Mouse (Mus musculus) liver, embryonic 15.5 days (tissue): ENCODE data around the gene Foxo1. TPM values are rescaled to one million over a fixed set of nuclear protein-coding genes. Genes with fewer than 3 reads are reported as not detected.

Source experiments
- ATAC-seq: fragments of 200-750 bp; cut with Nextera tagmentation; 2 replicates; pipeline ENCODE4 v1.8.0; 2017; ENCODE audit warnings: moderate number of reproducible peaks, mild to moderate bottlenecking, moderate library complexity; ENCODE audit not compliant: insufficient read depth
- H3K27ac ChIP-seq: fragments of 300-500 bp; sonication (generic); replicated peaks from 2 replicates; pipeline ENCODE4 v1.5.1; 2015; ENCODE audit warnings: mild to moderate bottlenecking, inconsistent platforms
- H3K27me3 ChIP-seq: fragments of 300-500 bp; sonication (generic); 2 replicates; pipeline ENCODE4 v1.6.1; 2015; ENCODE audit warnings: mild to moderate bottlenecking, inconsistent platforms
- H3K36me3 ChIP-seq: fragments of 300-500 bp; sonication (generic); replicated peaks from 2 replicates; pipeline ENCODE4 v1.6.1; 2015; ENCODE audit warnings: moderate library complexity, mild to moderate bottlenecking, inconsistent platforms
- H3K4me1 ChIP-seq: fragments of 300-500 bp; sonication (generic); replicated peaks from 2 replicates; pipeline ENCODE4 v1.6.1; 2015; ENCODE audit warnings: inconsistent platforms
- H3K4me2 ChIP-seq: fragments of 300-500 bp; sonication (generic); 2 replicates; pipeline ENCODE4 v1.6.1; 2015; ENCODE audit warnings: moderate library complexity, mild to moderate bottlenecking, inconsistent platforms
- H3K4me3 ChIP-seq: fragments of 300-500 bp; sonication (generic); replicated peaks from 2 replicates; pipeline ENCODE4 v1.5.1; 2015; ENCODE audit warnings: mild to moderate bottlenecking, inconsistent platforms
- H3K9ac ChIP-seq: fragments of 300-500 bp; sonication (generic); 2 replicates; pipeline ENCODE4 v1.6.1; 2015; ENCODE audit warnings: moderate library complexity, mild to moderate bottlenecking, inconsistent platforms
- H3K9me3 ChIP-seq: fragments of 300-500 bp; sonication (generic); replicated peaks from 2 replicates; pipeline ENCODE4 v1.6.1; 2016; ENCODE audit warnings: inconsistent platforms
- WGBS: fragments of 180-500 bp; shearing (Covaris S2); methylation state at CpG from one replicate; pipeline ENCODE4 v1.1.7; 2015; ENCODE audit warnings: mixed read lengths; ENCODE audit not compliant: insufficient replicate concordance; 5-methylcytosine and 5-hydroxymethylcytosine counted together
- polyA plus RNA-seq: library from polyadenylated mRNA; unstranded; fragments of >200 nt; fragmentation: Nextera tagmentation; extraction: Ambion mirVana; gene quantifications from 2 replicates; pipeline ENCODE4 v1.2.1, GENCODE M21; 2015

Foxo1 gene
- polyA plus RNA-seq, 1 experiment from 2014 or later: 1.7 TPM

DNA sequence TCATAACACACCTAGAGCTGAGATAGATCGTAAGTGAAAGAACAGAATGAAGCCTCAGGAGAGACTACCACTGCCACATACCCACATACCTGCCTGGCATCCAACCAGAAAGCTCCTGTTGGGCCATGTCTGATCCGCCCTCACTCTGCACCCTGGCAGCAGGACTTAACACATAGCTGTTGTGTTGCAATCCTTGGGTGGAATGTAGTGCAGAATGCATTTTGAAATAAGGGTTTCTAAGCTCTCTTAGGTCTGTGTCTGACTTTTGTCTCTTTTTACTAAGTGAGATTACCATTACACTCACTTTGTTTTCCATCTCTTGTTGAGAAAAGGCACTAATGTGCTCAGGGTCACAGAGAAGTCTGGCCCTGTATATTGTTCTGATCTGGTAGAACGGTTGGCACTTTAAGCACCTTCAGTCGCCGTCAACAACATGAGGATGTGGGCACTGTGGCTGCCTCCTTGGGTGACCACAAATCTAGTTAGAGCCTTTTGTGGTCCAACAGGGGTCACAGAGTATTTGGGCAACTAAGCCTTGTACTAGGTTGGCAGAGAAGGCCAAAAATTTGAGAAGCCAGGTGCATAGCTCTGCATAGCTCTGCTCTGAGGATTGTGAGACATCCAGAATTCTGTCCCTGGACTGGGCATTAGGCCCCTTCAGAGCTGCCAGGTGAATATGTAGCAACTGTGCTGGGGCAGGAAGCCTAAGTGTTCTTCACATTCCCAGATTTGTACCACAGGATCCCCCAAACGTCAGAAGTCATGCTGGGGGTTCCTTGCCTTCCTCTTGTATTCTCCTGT lies 75.3 kb downstream of the Foxo1 start:
- peaks cover 23% of the 10 kb centered on the region for H3K4me1 ChIP-seq
- no peak overlapping the region for H3K4me3 ChIP-seq
- WGBS: 50% methylated on average over 6 of the region's 6 CpGs
- no peak overlapping the region for H3K4me2 ChIP-seq
- no peaks in the 10 kb centered on the region for H3K27me3 ChIP-seq
- H3K27ac ChIP-seq: no peak overlapping the region
- H3K9ac ChIP-seq: no peak overlapping the region
- H3K9me3 ChIP-seq: no peaks in the 10 kb centered on the region
- no peak for ATAC-seq
- peaks cover 13% of the 10 kb centered on the region; the same call in 1 of the 2 replicates for H3K36me3 ChIP-seq

DNA sequence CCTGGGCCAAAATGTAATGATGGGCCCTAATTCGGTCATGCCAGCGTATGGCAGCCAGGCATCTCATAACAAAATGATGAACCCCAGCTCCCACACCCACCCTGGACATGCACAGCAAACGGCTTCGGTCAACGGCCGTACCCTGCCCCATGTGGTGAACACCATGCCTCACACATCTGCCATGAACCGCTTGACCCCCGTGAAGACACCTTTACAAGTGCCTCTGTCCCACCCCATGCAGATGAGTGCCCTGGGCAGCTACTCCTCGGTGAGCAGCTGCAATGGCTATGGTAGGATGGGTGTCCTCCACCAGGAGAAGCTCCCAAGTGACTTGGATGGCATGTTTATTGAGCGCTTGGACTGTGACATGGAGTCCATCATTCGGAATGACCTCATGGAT lies 77.7 kb downstream of the Foxo1 start:
- no peak for ATAC-seq
- H3K4me2 ChIP-seq: no peak overlapping the region
- H3K36me3 ChIP-seq: peaks cover 13% of the 10 kb centered on the region; the same call in 1 of the 2 replicates
- no peaks in the 10 kb centered on the region for H3K9me3 ChIP-seq
- peaks cover 18% of the 10 kb centered on the region for H3K4me1 ChIP-seq
- H3K27me3 ChIP-seq: no peaks in the 10 kb centered on the region
- WGBS: 84% methylated on average over 11 of the region's 11 CpGs
- no peak overlapping the region for H3K4me3 ChIP-seq
- no peak overlapping the region for H3K27ac ChIP-seq
- no peak overlapping the region for H3K9ac ChIP-seq

DNA sequence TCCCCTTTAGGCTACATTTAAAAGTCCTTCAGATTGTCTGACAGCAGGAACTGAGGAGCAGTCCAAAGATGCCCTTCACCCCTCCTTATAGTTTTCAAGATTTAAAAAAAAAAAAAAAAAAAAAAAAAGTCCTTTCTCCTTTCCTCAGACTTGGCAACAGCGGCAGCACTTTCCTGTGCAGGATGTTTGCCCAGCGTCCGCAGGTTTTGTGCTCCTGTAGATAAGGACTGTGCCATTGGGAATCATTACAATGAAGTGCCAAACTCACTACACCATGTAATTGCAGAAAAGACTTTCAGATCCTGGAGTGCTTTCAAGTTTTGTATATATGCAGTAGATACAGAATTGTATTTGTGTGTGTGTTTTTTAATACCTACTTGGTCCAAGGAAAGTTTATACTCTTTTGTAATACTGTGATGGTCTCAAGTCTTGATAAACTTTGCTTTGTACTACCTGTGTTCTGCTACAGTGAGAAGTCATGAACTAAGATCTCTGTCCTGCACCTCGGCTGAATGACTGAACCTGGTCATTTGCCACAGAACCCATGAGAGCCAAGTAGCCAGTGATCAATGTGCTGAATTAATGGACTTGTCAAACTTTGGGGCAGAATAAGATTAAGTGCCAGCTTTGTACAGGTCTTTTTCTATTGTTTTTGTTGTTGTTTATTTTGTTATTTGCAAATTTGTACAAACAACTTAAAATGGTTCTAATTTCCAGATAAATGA lies 79.0 kb downstream of the Foxo1 start:
- ATAC-seq: no peak
- Histone ChIP-seq H3K4me1 (peaks cover 14% of the 10 kb centered on the region), H3K27ac (no peak overlapping the region), H3K27me3 (no peaks in the 10 kb centered on the region), H3K9ac (no peak overlapping the region), H3K36me3 (peaks cover 13% of the 10 kb centered on the region; the same call in 1 of the 2 replicates), H3K9me3 (no peaks in the 10 kb centered on the region), H3K4me3 (no peak overlapping the region), H3K4me2 (no peak overlapping the region)
- 54% methylated on average over 4 of the region's 4 CpGs for WGBS

DNA sequence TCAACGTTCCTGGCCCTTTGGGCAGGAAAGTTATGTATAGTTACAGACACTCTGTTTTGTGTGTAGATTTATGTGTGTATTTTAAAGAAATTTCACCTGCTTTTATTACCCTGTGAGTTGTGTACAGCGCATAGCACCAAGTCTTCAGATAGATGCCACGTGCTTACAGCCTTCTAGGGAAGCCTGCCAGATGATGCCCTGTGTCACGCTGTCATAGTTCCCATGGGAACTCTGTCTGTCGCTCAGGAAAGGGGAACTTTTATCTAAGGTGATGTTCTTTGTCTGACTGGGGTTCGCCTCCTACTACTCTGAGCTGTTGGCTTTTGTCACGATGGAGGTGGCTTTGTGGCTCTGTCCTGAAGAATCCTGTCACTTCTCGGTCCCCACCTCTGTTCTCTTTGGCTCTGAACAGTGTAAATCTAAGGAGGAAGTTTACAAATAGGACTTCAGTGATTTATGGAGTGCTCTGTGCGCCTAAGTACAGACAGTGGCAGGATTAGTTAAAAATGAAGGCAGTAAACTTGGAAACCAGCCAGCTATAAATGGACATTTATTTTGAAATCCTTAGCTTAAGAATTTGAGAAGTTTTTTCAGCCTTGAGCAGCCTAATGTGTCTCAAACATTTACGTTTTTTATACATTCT lies 80.0 kb downstream of the Foxo1 start:
- Histone ChIP-seq H3K36me3 (peaks cover 13% of the 10 kb centered on the region; the same call in 1 of the 2 replicates), H3K4me2 (no peak overlapping the region), H3K4me3 (no peak overlapping the region), H3K27me3 (no peaks in the 10 kb centered on the region), H3K4me1 (peaks cover 6% of the 10 kb centered on the region; the same call in 1 of the 2 replicates), H3K9ac (no peak overlapping the region), H3K9me3 (no peaks in the 10 kb centered on the region), H3K27ac (no peak overlapping the region)
- 50% methylated on average over 10 of the region's 10 CpGs for WGBS
- no peak for ATAC-seq

DNA sequence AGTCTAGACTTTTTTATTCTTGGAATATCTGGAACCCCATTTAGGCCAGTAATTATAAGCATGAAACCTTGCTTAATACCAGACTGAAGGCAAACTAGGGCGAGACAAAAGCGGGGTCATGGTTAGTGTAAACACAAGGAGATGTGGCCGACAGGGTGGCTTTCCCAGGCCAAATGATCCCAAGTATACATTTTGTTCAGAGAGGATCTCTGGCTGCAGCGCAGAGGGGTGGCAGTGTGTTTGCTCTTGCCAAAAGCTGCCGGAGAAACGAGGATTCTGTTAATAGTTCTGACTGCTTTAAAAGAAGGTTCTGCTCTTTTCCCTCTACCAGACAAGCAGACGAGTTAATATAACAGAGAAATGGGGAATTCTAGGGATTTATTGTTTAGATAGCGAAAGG lies 82.5 kb downstream of the Foxo1 start:
- no peak overlapping the region for H3K4me2 ChIP-seq
- H3K9ac ChIP-seq: no peak overlapping the region
- no peaks in the 10 kb centered on the region for H3K4me1 ChIP-seq
- no peaks in the 10 kb centered on the region for H3K9me3 ChIP-seq
- peaks cover 5% of the 10 kb centered on the region; the same call in 1 of the 2 replicates for H3K36me3 ChIP-seq
- no peak for ATAC-seq
- H3K27ac ChIP-seq: no peak overlapping the region
- H3K27me3 ChIP-seq: no peaks in the 10 kb centered on the region
- no peak overlapping the region for H3K4me3 ChIP-seq
- 69% methylated on average over 8 of the region's 8 CpGs for WGBS

DNA sequence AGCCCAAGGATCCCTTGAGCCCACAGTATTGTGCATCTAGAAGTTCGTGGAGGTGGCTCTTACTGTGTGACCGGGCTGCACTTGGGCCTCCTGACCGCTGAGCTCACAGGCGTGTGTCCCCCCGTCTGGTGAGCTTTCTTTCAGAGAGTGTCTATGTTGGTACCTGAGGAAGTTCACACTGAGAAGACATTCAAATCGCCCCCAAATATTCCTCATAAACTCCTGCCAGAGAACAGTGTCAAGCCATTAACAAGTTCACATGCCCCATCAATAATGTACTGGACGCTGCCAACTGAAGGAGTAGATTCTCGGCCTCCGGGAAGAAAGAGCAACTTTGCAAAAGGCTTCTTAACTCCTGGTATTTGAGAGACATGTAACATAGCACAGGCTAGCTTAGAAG lies 83.8 kb downstream of the Foxo1 start:
- Histone ChIP-seq H3K27me3 (no peaks in the 10 kb centered on the region), H3K36me3 (no peaks in the 10 kb centered on the region), H3K9me3 (no peaks in the 10 kb centered on the region), H3K27ac (no peak overlapping the region), H3K4me1 (no peaks in the 10 kb centered on the region), H3K9ac (no peak overlapping the region), H3K4me3 (no peak overlapping the region), H3K4me2 (no peak overlapping the region)
- ATAC-seq: no peak
- WGBS: 72% methylated on average over 9 of the region's 9 CpGs

DNA sequence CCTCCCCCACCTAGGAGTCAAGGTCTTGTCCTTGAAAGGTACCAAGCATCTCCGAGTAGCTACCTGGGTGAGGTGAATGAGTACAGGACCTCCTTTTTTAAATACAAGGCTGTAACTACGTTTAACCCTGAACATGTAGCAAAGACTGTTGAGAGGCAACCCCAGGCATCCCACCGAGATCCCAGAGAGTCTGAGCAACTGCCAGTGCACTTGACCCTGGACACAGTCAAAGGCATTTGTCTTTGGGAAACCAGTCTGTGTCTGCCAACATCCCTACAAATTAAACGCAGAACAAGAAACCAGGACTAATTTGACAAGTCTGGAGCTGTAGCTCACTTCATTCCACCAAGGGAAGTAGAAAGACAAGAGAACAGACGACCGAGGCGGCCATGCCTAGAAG lies 86.1 kb downstream of the Foxo1 start:
- H3K27ac ChIP-seq: no peak overlapping the region
- H3K9me3 ChIP-seq: no peaks in the 10 kb centered on the region
- H3K27me3 ChIP-seq: no peaks in the 10 kb centered on the region
- no peak overlapping the region for H3K4me2 ChIP-seq
- 63% methylated on average over 7 of the region's 7 CpGs for WGBS
- ATAC-seq: no peak
- H3K9ac ChIP-seq: no peak overlapping the region
- H3K36me3 ChIP-seq: no peaks in the 10 kb centered on the region
- no peak overlapping the region for H3K4me3 ChIP-seq
- H3K4me1 ChIP-seq: no peaks in the 10 kb centered on the region

DNA sequence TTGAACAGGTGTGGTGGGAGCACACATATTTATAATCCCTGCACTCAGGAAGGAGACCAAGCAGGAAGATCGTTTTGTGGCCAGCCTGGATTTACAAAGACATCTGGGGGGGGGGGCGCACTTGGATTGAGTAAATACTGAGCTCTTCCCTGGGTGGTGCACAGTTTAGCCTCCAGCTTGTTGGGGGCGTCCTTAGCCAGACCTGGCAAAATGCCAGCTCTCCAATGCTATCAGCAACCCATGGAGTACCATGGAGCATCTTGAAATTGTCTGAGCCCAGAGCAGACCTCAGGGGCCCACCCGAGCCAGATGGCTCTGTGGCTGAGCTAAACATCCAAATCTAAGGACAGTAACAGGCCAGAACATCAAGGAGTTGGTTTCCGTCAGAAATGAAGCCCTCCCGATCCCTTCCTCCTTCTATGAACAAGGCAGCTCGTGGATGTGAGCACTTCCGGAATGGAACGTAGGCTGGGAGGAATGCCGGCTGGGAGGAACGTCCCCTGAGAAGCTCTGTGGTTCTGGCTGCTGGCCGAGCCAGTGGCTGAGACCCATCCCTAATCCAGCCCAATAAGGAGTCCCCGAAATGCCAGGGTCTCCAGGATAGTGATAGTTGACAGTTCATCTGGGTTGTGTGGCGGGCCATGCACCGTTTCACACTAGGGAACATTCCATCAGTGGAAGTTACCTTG lies 89.3 kb downstream of the Foxo1 start:
- no peak for ATAC-seq
- no peaks in the 10 kb centered on the region for H3K4me1 ChIP-seq
- H3K27ac ChIP-seq: no peak overlapping the region
- no peaks in the 10 kb centered on the region for H3K9me3 ChIP-seq
- H3K36me3 ChIP-seq: no peaks in the 10 kb centered on the region
- no peak overlapping the region for H3K4me3 ChIP-seq
- H3K4me2 ChIP-seq: no peak overlapping the region
- WGBS: 66% methylated on average over 15 of the region's 15 CpGs
- no peaks in the 10 kb centered on the region for H3K27me3 ChIP-seq
- H3K9ac ChIP-seq: no peak overlapping the region

DNA sequence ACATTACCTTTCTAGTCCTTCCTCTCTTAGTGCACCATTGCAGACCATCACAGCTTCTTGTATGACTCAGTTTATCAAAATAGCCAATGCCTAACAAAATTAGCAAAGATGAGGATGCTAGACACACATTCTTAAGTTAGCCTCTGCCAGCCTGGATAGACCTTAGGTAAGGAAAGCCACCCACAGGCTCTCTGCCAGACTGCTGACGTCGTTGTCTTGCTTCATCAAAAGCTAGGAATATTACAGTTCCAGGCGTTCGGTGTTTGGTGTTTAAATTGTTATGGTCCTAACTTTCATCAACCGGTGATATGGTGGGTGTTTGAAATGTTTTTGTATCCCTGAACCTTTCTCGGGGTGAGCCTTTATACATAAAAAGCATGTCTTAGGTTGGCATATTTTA lies 96.4 kb downstream of the Foxo1 start:
- H3K27ac ChIP-seq: no peak overlapping the region
- H3K9ac ChIP-seq: no peak overlapping the region
- H3K9me3 ChIP-seq: no peaks in the 10 kb centered on the region
- no peaks in the 10 kb centered on the region for H3K36me3 ChIP-seq
- H3K4me1 ChIP-seq: no peaks in the 10 kb centered on the region
- H3K4me3 ChIP-seq: no peak overlapping the region
- WGBS: 77% methylated on average over 6 of the region's 6 CpGs
- no peaks in the 10 kb centered on the region for H3K27me3 ChIP-seq
- H3K4me2 ChIP-seq: no peak overlapping the region
- ATAC-seq: no peak

DNA sequence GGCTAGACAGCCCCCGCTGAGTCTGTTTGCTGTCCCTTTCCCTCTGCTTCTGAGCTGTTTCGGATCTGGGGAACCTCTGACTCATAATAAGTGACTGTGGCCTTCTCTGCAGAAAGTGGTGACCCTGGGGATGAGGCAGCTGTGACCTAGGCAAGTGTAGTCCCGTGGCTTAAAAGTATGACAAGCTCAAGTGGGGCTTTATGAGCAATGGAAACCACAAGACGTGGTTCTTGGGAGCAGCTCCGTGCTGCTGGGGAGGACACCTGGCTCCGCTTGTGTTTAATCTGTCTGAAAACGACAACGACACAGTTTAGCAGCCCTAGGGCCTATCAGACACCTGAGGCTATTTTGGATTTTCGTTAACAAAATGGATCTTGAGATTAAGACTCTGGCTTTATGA lies 101.1 kb downstream of the Foxo1 start:
- no peak overlapping the region for H3K27ac ChIP-seq
- no peaks in the 10 kb centered on the region for H3K4me1 ChIP-seq
- no peaks in the 10 kb centered on the region for H3K36me3 ChIP-seq
- no peak for ATAC-seq
- no peak overlapping the region for H3K4me3 ChIP-seq
- no peak overlapping the region for H3K9ac ChIP-seq
- WGBS: 61% methylated on average over 9 of the region's 9 CpGs
- H3K4me2 ChIP-seq: no peak overlapping the region
- H3K9me3 ChIP-seq: no peaks in the 10 kb centered on the region
- H3K27me3 ChIP-seq: no peaks in the 10 kb centered on the region
